Mouse (Mus musculus) neural tube, embryonic 11.5 days (tissue): ENCODE measurements around the gene Atp6v0a1. TPM values are rescaled to one million over a fixed set of nuclear protein-coding genes. Genes with fewer than 3 reads are reported as not detected.
A peak's percentile ranks its signal among the peaks of the same experiment; 100 is the strongest.

ENCODE experiments used
- ATAC-seq: fragments of 200-750 bp; cut with Nextera tagmentation; 2 replicates; pipeline ENCODE4 v1.8.0; 2017; ENCODE audit warnings: moderate number of reproducible peaks, mild to moderate bottlenecking, moderate TSS enrichment, moderate library complexity; ENCODE audit not compliant: insufficient read depth, low FRiP score, low TSS enrichment
- DNase-seq: peaks from one replicate; pipeline ENCODE4 v3.0.0-alpha.2; 2015; ENCODE audit warnings: low spot score
- H3K27ac ChIP-seq: fragments of 300-500 bp; sonication (generic); 2 replicates; pipeline ENCODE4 v1.5.1; 2014; ENCODE audit warnings: low read depth, mild to moderate bottlenecking, low read length
- H3K27me3 ChIP-seq: fragments of 300-500 bp; sonication (generic); 2 replicates; pipeline ENCODE4 v1.6.1; 2014; ENCODE audit warnings: mild to moderate bottlenecking, low read length, mixed read lengths; ENCODE audit not compliant: control insufficient read depth, insufficient read depth
- H3K36me3 ChIP-seq: fragments of 300-500 bp; sonication (generic); 2 replicates; pipeline ENCODE4 v1.6.1; 2014; ENCODE audit warnings: mild to moderate bottlenecking, low read length, moderate library complexity, mixed read lengths; ENCODE audit not compliant: control insufficient read depth, insufficient read depth
- H3K4me1 ChIP-seq: fragments of 300-500 bp; sonication (generic); 2 replicates; pipeline ENCODE4 v1.6.1; 2014; ENCODE audit warnings: low read length, mixed read lengths; ENCODE audit not compliant: control insufficient read depth, insufficient read depth
- H3K4me2 ChIP-seq: fragments of 300-500 bp; sonication (generic); 2 replicates; pipeline ENCODE4 v1.6.1; 2014; ENCODE audit warnings: low read depth, mild to moderate bottlenecking, moderate library complexity
- H3K4me3 ChIP-seq: fragments of 300-500 bp; sonication (generic); 2 replicates; pipeline ENCODE4 v1.5.1; 2014; ENCODE audit warnings: low read depth, low read length
- H3K9ac ChIP-seq: fragments of 300-500 bp; sonication (generic); 2 replicates; pipeline ENCODE4 v1.6.1; 2014; ENCODE audit warnings: mild to moderate bottlenecking, low read length
- H3K9me3 ChIP-seq: fragments of 300-500 bp; sonication (generic); 2 replicates; pipeline ENCODE4 v1.6.1; 2016; ENCODE audit warnings: low read length; ENCODE audit not compliant: control insufficient read depth
- WGBS: fragments of 180-500 bp; shearing (Covaris S2); extraction: QIAGEN DNeasy Blood & Tissue Kit; methylation state at CpG from one replicate; pipeline ENCODE4 v1.1.7; 2014; 5-methylcytosine and 5-hydroxymethylcytosine counted together
- polyA plus RNA-seq: library from polyadenylated mRNA; unstranded; fragments of >200 nt; fragmentation: Nextera tagmentation; extraction: Ambion mirVana; gene quantifications from 2 replicates; pipeline ENCODE4 v1.2.1, GENCODE M21; 2014

Atp6v0a1 gene
- polyA plus RNA-seq, 1 experiment from 2014 or later: 54.1 TPM

DNA sequence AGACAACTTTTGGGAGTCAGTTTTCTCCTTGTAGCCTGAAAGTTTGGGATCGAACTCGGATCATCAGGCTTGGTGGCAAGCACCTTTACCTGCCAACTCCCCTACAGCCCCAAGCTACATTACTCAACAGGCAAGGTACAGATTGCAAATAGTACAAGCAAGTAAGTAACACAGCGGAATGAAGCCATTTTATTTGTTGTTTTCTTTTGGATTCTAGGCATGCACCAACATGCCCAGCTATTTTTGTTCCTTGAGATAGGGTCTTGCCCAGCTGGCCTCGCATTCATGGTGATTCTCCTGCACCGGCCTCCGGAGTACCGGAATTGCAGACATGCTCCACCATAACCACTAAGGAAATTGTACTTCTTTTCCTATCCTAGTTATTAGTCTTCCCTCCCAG, 36.0 kb upstream of the Atp6v0a1 start:
- no peak for ATAC-seq
- Histone ChIP-seq H3K27ac (no peak overlapping the region), H3K9me3 (no peaks in the 10 kb centered on the region), H3K4me1 (peaks cover 6% of the 10 kb centered on the region; the same call in 1 of the 2 replicates), H3K4me3 (no peak overlapping the region), H3K27me3 (peaks cover 39% of the 10 kb centered on the region), H3K4me2 (no peak overlapping the region), H3K36me3 (no peaks in the 10 kb centered on the region), H3K9ac (no peak overlapping the region)
- WGBS: 94% methylated on average over 7 of the region's 7 CpGs
- DNase-seq: no peak

DNA sequence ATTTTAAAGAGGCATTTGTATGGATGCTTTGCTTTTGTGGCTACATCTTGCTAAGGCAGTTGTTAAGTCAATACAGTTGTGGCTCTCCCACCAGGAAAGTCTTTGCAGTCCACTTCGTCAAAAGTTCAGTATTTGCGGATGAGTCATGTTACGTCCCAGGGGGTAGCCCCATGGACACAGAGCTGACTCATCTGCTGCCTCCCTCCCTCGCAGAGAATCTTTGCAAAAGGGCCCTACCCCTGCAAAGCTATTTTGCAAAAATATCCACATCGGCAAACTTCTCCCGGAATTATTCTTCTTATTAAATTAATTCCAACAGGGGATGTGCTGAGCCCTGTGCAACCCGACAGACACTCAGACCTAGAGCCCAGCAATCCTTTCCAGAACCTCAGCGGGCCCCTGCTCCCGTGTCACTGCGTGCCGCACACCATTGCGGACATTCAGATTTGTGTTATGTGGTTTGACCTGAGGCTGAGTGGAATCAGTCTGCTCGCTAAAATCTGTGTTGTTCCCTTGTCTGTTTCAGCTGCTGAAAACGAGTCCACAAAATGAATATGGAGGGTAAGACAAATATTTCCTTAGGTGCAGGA, 34.8 kb upstream of the Atp6v0a1 start:
- no peak for ATAC-seq
- 77% methylated on average over 14 of the region's 14 CpGs for WGBS

DNA sequence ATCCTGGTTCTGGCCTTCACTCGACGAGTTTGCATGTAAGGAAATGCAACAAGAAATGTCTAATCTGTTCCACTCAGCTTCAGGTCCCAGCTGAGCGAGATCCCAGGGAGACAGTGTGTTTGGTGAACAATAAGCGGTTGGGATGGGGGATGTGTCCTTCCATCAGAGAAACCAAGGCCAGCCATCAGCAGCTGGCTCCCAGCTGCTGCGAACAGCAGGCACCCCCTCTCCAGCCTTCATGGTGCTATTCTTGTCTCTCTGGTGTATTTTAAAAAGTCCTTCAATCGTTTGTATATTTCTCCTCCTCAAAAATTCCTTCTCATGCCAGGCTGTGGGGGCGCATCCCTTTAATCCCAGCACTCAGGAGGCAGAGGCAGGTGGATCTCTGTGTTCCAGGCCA, 34.0 kb upstream of the Atp6v0a1 start:
- DNase-seq: no peak
- H3K9me3 ChIP-seq: no peaks in the 10 kb centered on the region
- H3K4me3 ChIP-seq: no peak overlapping the region
- no peak overlapping the region for H3K9ac ChIP-seq
- H3K4me1 ChIP-seq: peaks cover under 1% of the 10 kb centered on the region; the same call in 1 of the 2 replicates
- ATAC-seq: no peak
- peaks cover 19% of the 10 kb centered on the region for H3K27me3 ChIP-seq
- no peaks in the 10 kb centered on the region for H3K36me3 ChIP-seq
- 72% methylated on average over 7 of the region's 7 CpGs for WGBS
- no peak overlapping the region for H3K27ac ChIP-seq
- no peak overlapping the region for H3K4me2 ChIP-seq

More for the DNA sequence above, 34.8 kb upstream of the Atp6v0a1 start:
- Histone ChIP-seq H3K9me3 (no peaks in the 10 kb centered on the region), H3K4me3 (no peak overlapping the region), H3K36me3 (no peaks in the 10 kb centered on the region), H3K4me1 (peaks cover 6% of the 10 kb centered on the region; the same call in 1 of the 2 replicates), H3K27me3 (peaks cover 27% of the 10 kb centered on the region), H3K9ac (no peak overlapping the region), H3K27ac (no peak overlapping the region), H3K4me2 (no peak overlapping the region)
- DNase-seq: no peak

DNA sequence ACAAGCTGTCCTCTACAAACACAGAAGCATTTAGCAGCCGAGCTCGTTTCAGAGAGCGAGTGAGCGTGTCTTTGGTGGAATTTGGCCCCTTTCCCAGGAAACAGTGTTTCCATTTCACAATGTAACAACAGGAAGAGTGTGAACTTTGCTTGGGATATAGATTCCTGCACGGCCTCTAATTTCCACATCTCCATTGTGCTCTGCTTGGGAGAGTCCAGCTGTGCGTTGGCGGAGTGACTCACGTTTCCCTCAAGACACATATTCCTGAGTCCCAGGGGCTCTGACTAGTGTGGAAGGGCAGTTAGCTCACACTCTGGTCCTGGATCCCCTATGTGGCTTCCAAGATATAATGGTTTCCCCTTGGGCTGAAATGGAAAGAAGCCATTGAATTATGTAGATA, 29.4 kb upstream of the Atp6v0a1 start:
- no peaks in the 10 kb centered on the region for H3K4me1 ChIP-seq
- no peak overlapping the region for H3K27ac ChIP-seq
- no peak overlapping the region for H3K9ac ChIP-seq
- H3K9me3 ChIP-seq: no peaks in the 10 kb centered on the region
- H3K36me3 ChIP-seq: no peaks in the 10 kb centered on the region
- no peak overlapping the region for H3K4me3 ChIP-seq
- ATAC-seq (no peak), DNase-seq (no peak)
- peaks cover 4% of the 10 kb centered on the region; the same call in 1 of the 2 replicates for H3K27me3 ChIP-seq
- H3K4me2 ChIP-seq: no peak overlapping the region
- WGBS: 83% methylated on average over 8 of the region's 8 CpGs

DNA sequence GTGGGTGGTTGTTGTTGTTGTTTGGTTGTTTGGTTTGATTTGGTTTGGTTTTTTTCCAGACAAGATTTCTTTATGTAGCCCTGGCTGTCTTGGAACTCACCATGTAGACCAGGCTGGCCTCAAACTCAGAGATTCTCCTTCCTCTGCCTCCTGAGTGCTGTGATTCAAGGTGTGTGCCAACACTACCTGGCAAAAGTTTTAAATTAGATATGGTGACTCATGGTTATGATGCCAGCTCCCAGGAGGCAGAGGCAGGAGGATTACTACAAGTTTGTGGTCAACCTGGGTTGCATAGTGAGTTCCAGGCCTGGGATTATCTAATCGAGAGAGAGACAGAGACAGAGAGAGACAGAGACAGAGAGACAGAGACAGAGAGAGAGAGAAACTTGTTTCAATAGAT, 28.8 kb upstream of the Atp6v0a1 start:
- DNase-seq: no peak
- H3K4me3 ChIP-seq: no peak overlapping the region

DNA sequence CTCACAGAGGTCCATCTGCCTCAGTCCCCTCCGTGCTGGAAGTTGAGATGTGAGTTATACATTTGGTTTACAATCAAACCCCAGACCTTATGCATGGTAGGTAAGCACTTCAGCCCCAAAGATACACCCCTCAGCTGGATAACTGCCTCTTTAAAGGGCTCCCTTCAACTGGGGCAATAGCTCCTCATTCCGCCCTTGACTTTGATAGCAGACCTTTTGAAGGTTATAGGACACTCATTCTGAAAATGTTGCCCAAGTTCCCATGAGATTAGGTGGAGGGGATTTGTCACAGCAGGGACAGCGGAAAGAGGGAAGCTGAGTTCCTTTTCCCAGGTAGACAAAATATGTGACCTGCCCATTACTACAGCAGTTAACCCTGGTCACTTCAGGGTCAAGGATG, 28.0 kb upstream of the Atp6v0a1 start:
- ATAC-seq (no peak), DNase-seq (no peak)
- peaks cover 4% of the 10 kb centered on the region; the same call in 1 of the 2 replicates for H3K27me3 ChIP-seq
- no peak overlapping the region for H3K9ac ChIP-seq
- WGBS: 61% methylated on average over 3 of the region's 3 CpGs
- H3K4me3 ChIP-seq: no peak overlapping the region
- H3K36me3 ChIP-seq: no peaks in the 10 kb centered on the region
- no peak overlapping the region for H3K27ac ChIP-seq
- no peak overlapping the region for H3K4me2 ChIP-seq
- H3K9me3 ChIP-seq: no peaks in the 10 kb centered on the region
- H3K4me1 ChIP-seq: no peaks in the 10 kb centered on the region

More for the DNA sequence above, 28.8 kb upstream of the Atp6v0a1 start:
- Histone ChIP-seq H3K4me1 (no peaks in the 10 kb centered on the region), H3K27me3 (peaks cover 4% of the 10 kb centered on the region; the same call in 1 of the 2 replicates), H3K27ac (no peak overlapping the region), H3K9me3 (no peaks in the 10 kb centered on the region), H3K4me2 (no peak overlapping the region), H3K36me3 (no peaks in the 10 kb centered on the region), H3K9ac (no peak overlapping the region)
- no peak for ATAC-seq
- WGBS: 71% methylated on average over 1 of the region's 1 CpGs

DNA sequence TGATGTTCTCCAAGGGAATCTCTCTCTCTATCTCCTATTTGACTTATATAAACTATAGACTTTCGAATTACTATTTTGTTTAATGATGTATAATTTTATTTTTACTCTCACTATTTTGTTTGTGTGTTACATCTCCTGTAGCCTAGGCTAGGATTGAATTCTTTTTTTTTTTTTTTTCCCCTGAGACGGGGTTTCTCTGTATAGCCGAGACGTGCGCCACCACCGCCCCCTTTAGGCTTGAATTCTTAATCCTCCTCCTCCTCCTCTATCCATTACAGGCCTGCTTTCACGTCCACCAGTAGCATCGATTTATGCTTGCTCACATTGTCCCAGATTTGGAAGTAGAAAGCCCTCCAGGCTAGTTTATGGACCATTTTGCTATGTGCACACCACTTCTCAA, 27.2 kb upstream of the Atp6v0a1 start:
- Histone ChIP-seq H3K36me3 (no peaks in the 10 kb centered on the region), H3K27me3 (peaks cover 4% of the 10 kb centered on the region; the same call in 1 of the 2 replicates), H3K4me1 (no peaks in the 10 kb centered on the region), H3K4me2 (no peak overlapping the region), H3K9me3 (no peaks in the 10 kb centered on the region), H3K27ac (no peak overlapping the region), H3K9ac (no peak overlapping the region), H3K4me3 (no peak overlapping the region)
- no peak for DNase-seq
- WGBS: 13% methylated on average over 8 of the region's 8 CpGs
- no peak for ATAC-seq

DNA sequence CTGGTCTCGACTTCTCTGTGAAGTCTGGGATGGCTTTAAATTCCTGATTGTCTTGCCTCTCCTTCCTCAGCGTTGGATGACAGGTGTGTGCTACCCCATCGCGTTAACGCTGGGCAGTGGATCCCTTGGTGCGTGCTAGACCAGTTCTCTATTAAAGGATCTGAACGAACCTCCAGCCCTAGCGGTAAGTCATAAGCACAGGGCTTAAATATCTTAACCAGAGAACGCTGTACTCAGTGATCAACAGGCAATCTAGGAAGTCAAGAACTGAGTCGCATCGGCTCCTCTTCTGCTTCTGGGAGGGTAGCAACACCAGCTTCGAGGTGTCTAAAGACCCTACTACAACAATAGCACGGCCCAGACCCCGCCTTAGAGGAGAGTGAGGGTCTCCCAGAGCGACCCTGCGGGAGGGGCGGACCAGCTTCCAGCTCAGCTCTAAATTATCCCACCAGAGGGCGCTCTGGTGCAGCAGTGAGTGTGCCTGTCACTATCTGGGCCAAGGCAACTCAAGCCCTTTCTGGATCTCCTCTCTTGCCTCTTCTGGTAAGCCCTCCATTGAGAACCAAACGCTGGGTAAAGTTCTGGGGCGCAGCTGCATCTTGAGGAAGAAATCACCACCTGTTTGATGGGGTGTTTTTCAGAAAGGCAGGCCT, 26.0 kb upstream of the Atp6v0a1 start:
- peak; percentile 88 for DNase-seq
- Histone ChIP-seq H3K36me3 (no peaks in the 10 kb centered on the region), H3K4me1 (no peaks in the 10 kb centered on the region), H3K27ac (no peak overlapping the region), H3K9ac (no peak overlapping the region), H3K9me3 (no peaks in the 10 kb centered on the region), H3K4me3 (0 out of 2 replicates have a peak overlapping the region, but pooled peaks have one; percentile 11), H3K27me3 (peaks cover 4% of the 10 kb centered on the region; the same call in 1 of the 2 replicates), H3K4me2 (peak overlapping the region; percentile 42)
- no peak for ATAC-seq
- WGBS: 4% methylated on average over 20 of the region's 20 CpGs

DNA sequence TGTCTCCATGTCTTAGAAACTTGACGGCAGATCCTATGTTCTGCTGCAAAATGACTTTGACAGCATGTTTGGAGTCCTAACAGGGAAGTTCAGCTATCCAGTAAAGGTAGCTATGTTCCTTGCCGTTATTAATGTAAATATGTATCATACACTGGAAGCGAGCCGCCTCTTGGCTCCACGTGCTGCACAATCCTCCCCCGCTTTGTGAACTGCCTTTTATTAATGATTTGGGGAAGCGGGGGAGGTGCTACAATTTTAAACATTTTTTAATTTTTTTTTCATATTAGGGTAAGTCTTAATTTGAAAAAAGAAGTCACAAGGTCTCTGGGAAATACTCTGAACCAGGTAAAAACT, 25.5 kb upstream of the Atp6v0a1 start:
- H3K4me2 ChIP-seq: no peak overlapping the region
- H3K4me3 ChIP-seq: no peak overlapping the region
- H3K27me3 ChIP-seq: peaks cover 4% of the 10 kb centered on the region; the same call in 1 of the 2 replicates
- H3K9ac ChIP-seq: no peak overlapping the region
- no peak for ATAC-seq
- H3K27ac ChIP-seq: no peak overlapping the region
- no peak for DNase-seq
- no peaks in the 10 kb centered on the region for H3K4me1 ChIP-seq
- WGBS: 79% methylated on average over 7 of the region's 7 CpGs
- no peaks in the 10 kb centered on the region for H3K36me3 ChIP-seq
- no peaks in the 10 kb centered on the region for H3K9me3 ChIP-seq
